Mouse (Mus musculus): ENCODE results near the gene Nlk. TPM values are rescaled to one million over a fixed set of nuclear protein-coding genes. Genes with fewer than 3 reads are reported as not detected.

Gene Nlk
- total RNA-seq (2021), result 10 to 100 TPM; 48.6 to 53.6 TPM
- long read RNA-seq, experiment 1, full-length matches to known transcripts, result 22 of 33 reads
- long read RNA-seq, experiment 1, partial matches to known transcripts, result 4 of 33 reads
- long read RNA-seq, experiment 1, other reads (novel, unspliced or antisense), result 7 of 33 reads
- long read RNA-seq, experiment 2, full-length matches to known transcripts, result 2 of 4 reads
- long read RNA-seq, experiment 2, partial matches to known transcripts, result 0 of 4 reads
- long read RNA-seq, experiment 2, other reads (novel, unspliced or antisense), result 2 of 4 reads

GRCm38 (mm10) chr11:78696777-78697752, at the start of gene Nlk:
Gene Nlk (minus strand): TSS chr11:78697373.
- peak; percentile 100 for DNase-seq

- DNase-seq, result no peak
Measured at GRCm38 (mm10) chr11:78746264-78746663, 49.1 kb upstream of the Nlk start.

- peak; percentile 44 to 69 for DNase-seq
Measured at GRCm38 (mm10) chr11:78745475-78745874, 48.3 kb upstream of the Nlk start.

- DNase-seq, result no peak
Measured at GRCm38 (mm10) chr11:78742461-78742860, 45.3 kb upstream of the Nlk start.

- DNase-seq, result no peak
Measured at GRCm38 (mm10) chr11:78741958-78742357, 44.8 kb upstream of the Nlk start.

- peak; percentile 28 to 50 for DNase-seq
Measured at GRCm38 (mm10) chr11:78739361-78739760, 42.2 kb upstream of the Nlk start.

GRCm38 (mm10) chr11:78736877-78737408, 39.8 kb upstream of the Nlk start:
- DNase-seq, result no peak

- no peak for DNase-seq
Measured at GRCm38 (mm10) chr11:78735168-78735567, 38.0 kb upstream of the Nlk start.

DNA sequence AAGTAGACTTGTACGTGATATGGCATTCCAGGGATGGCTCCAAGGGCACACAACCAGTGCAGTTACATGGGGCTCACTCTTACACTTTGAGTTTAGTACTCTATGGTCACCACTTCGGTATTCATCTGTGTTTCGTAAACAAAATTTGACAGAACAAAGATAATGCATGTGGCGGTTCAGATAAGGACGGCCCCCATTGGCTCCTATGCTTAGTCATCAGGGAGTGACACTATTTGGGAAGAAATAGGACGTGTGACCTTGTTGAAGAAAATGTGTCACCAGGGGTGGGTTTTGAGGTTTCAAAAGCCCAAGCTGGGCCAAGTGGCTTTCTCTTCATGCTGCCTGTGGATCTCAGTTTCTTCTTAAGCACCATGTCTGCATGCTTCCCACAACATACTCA, 35.4 kb upstream of the Nlk start:
- DNase-seq, result no peak

GRCm38 (mm10) chr11:78730902-78731301, 33.7 kb upstream of the Nlk start:
- DNase-seq, result peak in 1 of 2 experiments; percentile 35

GRCm38 (mm10) chr11:78728041-78728440, 30.9 kb upstream of the Nlk start:
- no peak for DNase-seq

DNA sequence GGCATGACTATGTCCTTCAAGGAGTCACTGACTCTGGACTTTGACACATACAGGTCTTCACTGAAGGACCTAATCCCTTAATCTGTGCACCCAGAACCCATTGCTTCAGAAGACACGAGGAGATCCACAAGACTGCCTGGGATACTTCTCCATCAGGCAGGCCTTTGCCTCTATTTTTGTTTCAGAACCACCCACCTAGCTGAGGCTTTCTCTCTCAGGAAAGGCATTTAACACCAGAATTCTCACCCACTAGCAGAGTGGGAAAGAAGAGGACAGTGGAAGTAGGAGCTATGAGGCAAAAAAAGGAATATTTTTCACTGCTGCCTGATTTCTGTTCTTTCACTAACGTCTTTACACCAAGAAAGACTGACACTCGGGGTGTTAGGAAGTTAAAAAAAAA, 29.2 kb upstream of the Nlk start:
- no peak for DNase-seq

- DNase-seq, result no peak
Measured at GRCm38 (mm10) chr11:78724792-78725191, 27.6 kb upstream of the Nlk start.

- no peak for DNase-seq
Measured at GRCm38 (mm10) chr11:78721419-78721818, 24.2 kb upstream of the Nlk start.

GRCm38 (mm10) chr11:78717655-78718054, 20.5 kb upstream of the Nlk start:
- no peak for DNase-seq

DNA sequence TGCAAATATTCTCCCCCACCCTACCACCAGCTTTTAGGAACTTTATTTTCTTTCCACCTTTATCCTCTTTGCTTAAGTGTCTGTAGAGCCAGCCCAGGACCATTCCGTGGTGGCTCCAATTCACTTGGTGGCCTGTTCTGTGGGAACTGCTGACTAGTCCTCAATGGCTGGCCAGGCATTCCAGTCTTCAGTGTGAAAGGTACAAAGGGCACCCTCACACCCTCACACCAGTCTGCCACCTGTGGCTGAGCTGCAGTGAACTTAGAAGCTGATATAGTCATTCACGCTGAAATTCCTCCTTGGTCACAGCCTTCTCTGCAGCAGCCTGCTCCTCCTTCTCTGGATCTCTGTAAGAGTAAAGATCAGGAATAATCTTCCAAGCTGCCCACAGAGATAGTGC, 11.5 kb upstream of the Nlk start:
- no peak for DNase-seq

- DNase-seq, result no peak
Measured at GRCm38 (mm10) chr11:78706026-78706425, 8.9 kb upstream of the Nlk start.

DNA sequence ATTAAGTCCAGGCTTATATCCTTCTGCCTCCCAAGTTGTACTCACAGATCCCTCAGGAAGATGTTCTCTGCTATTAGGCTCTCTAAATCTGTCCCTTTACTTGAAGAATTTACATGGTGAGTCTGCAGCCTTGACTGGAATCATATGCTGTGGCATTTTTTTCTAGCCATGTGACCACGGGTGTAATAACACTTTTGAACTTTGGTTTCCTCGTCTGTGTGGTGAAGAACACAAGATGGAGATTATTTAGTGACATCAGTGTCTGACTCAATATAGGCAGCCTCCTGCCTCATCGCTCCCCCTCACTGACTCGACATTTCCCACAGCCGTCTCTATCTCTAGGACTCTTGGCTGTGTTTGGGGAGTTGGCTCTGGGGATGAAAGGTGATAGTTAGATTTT, 5.9 kb upstream of the Nlk start:
- DNase-seq, result no peak

- no peak for DNase-seq
Measured at GRCm38 (mm10) chr11:78702319-78702718, 5.1 kb upstream of the Nlk start.

- DNase-seq, result peak; percentile 87 to 90
Measured at GRCm38 (mm10) chr11:78697753-78698171, 589 bp upstream of the Nlk start.

DNA sequence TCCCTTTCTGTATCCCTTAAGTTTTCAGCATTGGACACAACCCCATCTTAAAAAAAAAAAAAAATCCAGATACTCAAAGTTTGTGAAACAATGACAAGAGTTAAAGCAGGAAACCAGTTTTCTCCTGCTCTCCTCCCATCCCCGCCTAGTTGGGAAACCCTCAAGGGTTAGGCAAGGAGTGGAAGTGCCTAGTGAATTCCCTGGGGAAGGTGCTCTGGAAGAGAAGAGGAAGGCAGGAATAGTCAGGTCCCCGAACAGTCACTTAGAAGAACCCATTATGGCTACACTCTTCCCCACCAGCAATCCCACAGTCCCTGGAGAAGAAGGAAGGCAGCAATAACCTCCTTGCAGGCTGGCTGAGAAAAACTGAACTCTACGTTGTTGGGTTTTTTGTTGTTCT, 2.9 kb downstream of the Nlk start:
- DNase-seq, result peak in 1 of 2 experiments; percentile 33

DNA sequence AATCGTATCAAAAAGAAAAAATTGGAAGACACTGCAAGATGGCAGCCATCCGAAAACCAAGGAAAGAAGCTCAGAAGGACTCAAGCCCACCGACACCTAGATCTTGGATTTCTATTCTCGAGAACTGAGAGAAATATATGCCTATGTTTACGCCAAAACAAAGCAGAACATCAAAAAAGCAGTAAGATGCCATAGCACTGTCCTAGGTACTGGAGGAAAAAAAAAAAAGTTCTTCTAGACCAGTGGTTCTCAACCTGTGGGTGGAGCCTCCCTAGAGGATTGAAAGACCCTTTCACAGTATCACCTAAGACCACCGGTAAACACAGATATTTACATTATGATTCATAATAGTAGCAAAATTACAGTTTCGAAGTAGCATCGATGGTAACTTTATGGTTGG, 3.9 kb downstream of the Nlk start:
- no peak for DNase-seq

DNA sequence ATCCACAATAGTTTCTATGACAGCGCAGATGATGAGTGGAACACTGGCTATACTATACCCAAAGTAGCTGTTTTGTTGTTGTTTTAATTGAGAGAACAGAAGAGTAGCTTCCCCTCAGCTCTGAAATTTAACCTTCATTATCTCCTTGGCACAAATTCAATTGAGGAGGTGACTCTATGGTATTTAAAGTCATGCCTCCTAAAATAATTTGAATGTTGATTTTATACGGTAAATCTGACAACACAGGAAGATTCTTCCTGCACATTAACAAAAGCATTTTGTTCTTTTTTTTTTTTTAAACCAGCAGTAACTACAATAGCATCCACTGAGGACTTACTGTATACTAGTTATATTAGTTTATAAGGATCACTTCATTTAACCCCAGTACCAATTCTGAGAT, 6.0 kb downstream of the Nlk start:
- DNase-seq, result no peak

Measured in adrenal gland, postnatal 36 days (tissue).